Mouse (Mus musculus): Measurements from ENCODE around the gene Slc16a11.
A peak's percentile ranks its signal among the peaks of the same experiment; 100 is the strongest.
"Not testable (repeated sequence)": the region's sequence is repeated elsewhere in the genome, so short reads cannot be mapped to it uniquely, and the experiment has no call there.

Slc16a11 gene

DNA sequence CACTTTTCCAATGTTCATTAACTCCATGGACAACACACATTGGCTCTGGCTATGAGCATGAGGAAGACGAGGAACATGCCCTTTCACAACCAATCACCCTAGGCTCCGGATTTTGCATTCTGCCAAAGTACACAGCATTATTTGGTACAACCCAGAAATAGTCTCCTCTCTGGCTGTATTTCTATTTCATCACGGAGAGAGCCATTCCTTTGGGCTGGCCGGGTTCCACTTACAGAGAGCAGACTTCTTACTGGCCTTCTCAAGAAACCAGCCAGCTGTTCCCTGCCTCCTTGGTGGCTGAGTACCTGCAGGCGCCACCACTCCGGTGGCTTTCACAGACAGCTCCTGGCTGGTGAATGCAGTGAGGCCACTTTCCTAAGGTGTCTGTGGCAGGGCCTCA is at the start of gene Slc16a11:
Gene Slc16a11, plus strand, starts transcription at position 330 of the 400 bp plus-strand sequence.
- DNase-seq (ENCODE audit: low read depth, low spot score) = no peak

DNA sequence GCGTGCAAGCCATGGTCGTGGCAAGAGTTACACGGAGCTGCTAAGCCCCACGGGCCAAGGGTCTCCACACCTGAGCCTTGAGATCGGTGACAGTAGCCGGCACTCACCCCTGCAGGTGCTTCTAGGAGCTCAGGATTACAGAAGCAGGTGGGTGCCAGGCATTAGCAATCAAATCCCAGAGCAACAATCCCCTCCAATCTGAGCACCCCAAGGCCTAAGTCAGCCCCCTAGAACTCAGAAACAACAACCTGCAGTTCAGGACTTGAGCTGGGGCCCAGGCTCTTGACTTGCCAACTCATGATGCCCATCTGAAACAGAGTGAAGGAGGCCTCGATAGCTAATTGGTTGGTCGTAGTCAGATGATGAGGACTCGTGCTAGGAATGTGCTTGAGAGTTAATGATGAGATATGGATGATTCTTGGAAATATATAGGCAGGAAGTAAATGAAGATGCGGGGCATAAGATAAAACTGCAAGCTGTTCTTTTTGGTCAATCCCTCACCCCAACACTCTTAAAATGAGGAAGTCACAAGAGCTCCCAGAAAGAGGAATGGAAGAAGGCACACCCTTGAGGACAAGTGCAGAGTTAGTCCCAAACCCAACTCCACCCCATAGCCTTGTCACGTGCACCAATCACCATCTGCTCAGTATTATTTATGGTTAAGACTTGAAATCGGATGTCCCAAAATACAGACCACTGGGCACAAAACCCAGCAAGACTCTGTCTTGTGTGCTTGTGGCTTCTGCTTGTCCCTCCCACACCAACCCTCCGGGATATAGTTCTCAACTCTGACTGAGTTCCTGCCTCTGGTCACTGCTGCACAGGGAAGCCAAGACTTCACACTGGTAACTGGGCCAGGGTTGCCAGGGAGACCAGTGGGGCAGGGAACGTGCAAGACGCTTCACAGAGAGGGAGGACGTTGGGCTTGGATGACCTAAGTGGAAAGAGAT is 46.3 kb upstream of the Slc16a11 start:
- DNase-seq (ENCODE audit: low read depth, low spot score) = peak; percentile 15

- no peak for DNase-seq (ENCODE audit: low read depth, low spot score)
These were observed 44.4 kb upstream of the Slc16a11 start for GRCm38 (mm10) chr11:70168136-70168535.

GRCm38 (mm10) chr11:70169471-70169870 is 43.1 kb upstream of the Slc16a11 start:
- DNase-seq (ENCODE audit: low read depth, low spot score) = not testable (repeated sequence)

- DNase-seq (ENCODE audit: low read depth, low spot score) = no peak
These were observed 42.3 kb upstream of the Slc16a11 start for GRCm38 (mm10) chr11:70170291-70170690.

DNA sequence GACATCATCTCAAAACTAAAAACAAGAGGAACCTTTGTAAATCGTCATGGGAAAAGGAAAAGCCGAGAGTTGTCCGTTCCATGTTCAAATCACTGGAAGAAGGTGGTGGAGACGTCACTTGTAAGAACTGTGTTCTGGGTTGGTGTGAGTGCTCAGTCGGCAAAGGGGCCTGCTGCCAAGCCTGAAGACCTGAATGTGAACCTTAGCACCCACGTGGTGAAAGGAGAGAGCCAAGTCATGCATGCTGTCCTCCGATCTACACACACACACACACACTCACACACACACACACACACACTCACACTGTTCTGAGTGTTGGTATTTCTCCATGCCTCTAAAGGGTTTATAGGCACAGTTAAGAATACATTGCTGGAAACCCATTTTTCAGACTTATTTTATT is 41.4 kb upstream of the Slc16a11 start:
- DNase-seq (ENCODE audit: low read depth, low spot score) = no peak

DNA sequence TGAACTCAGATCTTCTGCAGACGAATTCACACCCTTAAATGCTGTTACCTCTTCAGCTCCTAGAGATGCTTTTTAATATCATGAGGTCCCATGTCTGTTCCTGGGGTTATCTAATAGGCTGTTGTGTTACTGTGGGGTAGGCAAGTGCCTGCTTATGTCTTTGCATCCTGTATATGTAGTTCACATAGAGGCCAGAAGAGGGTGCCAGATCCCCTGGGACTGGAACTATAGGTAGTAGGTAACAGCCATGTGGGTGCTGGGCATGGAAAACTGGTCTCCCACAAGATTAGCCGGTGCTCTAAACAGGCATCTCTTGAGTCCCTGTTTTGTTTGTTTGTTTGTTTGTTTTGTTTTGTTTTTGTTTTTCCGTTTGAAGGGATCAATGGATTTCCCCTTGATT is 40.7 kb upstream of the Slc16a11 start:
- peak; percentile 88 for DNase-seq (ENCODE audit: low read depth, low spot score)

DNA sequence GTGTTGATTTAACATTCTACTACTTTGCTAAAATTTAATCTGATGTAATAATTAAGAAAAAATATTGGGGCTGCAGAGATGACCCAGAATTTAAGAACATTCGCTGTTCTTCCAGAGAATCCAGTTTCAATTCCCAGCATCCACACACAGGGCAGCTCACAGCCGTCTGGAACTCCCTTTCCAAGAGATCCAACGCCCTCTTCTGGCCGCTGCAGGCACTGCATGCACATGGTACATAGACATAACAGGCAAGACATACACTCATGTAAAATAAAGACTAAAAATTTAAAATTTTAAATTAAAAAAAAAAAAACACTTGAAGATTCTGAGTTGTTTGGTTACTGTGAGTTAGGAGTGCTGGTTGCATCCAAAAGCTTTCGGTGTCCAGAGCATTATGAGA is 40.3 kb upstream of the Slc16a11 start:
- peak; percentile 88 for DNase-seq (ENCODE audit: low read depth, low spot score)

DNA sequence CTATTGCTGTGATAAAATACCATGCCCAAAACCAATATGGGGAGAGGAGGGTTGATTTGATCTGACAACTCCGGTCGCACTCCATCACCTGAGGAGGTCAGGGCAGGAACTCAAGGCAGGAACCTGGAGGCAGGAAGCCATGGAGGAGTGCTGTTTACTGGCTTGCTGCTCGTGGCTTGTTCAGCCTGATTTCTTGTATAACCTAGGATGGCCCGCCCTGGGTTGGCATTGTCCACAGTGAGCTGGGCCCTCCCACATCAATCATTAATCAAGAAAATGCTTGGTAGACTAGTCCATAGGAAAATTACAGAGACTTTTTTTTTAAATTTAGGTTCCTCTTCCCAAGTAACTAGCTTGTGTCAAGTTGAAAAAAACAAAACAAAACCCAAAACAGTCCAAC is 38.1 kb upstream of the Slc16a11 start:
- DNase-seq (ENCODE audit: low read depth, low spot score) = no peak

GRCm38 (mm10) chr11:70177647-70178046 is 34.9 kb upstream of the Slc16a11 start:
- DNase-seq (ENCODE audit: low read depth, low spot score) = peak; percentile 70

GRCm38 (mm10) chr11:70178311-70178710 is 34.2 kb upstream of the Slc16a11 start:
- no peak for DNase-seq (ENCODE audit: low read depth, low spot score)

GRCm38 (mm10) chr11:70178756-70179155 is 33.8 kb upstream of the Slc16a11 start:
- no peak for DNase-seq (ENCODE audit: low read depth, low spot score)

DNA sequence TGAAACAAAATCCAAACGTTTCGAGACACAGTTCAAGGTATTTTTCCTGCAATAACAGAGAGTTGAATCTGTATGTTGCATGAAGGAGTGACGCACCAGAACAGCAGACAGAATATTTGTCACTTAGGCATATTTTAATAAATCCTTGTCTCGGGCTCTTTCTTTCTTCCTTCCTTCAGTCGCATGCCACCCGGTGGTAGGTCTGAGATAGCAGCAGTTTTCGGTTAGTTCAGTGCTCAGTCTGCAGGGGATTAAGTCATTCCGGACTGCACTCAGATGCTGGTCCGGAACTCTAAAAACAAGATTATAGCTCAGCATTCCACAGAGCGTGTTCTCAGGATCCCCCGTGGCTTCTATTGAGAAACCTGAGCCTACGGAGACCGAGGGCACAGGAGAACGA is 33.2 kb upstream of the Slc16a11 start:
- DNase-seq (ENCODE audit: low read depth, low spot score) = peak; percentile 57

GRCm38 (mm10) chr11:70180496-70180895 is 32.1 kb upstream of the Slc16a11 start:
- no peak for DNase-seq (ENCODE audit: low read depth, low spot score)

DNA sequence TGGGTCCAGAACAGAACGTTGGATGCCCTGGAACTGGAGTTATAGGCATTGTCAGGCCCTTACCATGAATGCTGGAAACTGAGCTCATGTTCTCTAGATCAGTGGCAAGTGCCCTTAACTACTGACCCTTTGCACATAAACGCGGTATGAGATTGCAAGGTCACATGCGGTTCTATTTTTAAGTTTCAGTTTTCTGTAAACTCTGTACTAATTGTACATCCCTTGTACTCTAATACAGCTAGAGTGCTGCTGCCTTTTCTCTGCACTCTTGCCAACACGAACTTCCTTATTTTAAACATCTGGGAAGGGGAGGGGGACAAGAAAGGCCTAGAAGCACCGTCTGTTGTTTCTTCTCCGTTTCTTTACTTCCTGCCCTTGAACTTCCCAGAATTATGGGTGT is 27.4 kb upstream of the Slc16a11 start:
- no peak for DNase-seq (ENCODE audit: low read depth, low spot score)

GRCm38 (mm10) chr11:70189319-70190134 is 23.0 kb upstream of the Slc16a11 start:
- peak; percentile 51 for DNase-seq (ENCODE audit: low read depth, low spot score)

DNA sequence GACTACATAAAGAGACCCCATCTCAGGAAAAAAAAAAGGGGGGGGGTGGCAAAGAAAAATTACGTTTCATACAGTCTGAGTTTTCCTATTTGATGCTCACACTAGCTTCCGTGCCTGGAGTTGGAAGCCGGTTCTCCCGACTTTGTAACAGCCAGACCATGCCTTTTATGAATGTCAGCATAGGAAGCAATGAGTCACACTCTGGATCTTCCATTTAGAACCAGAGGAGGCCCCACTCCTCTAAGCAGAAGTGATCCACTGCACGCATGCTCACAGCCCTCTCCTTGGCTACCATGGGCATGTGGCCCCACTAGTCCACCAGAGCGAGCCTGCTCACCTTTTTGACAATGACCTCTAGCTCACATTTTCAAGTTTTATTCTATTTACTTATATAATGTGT is 21.4 kb upstream of the Slc16a11 start:
- no peak for DNase-seq (ENCODE audit: low read depth, low spot score)

DNA sequence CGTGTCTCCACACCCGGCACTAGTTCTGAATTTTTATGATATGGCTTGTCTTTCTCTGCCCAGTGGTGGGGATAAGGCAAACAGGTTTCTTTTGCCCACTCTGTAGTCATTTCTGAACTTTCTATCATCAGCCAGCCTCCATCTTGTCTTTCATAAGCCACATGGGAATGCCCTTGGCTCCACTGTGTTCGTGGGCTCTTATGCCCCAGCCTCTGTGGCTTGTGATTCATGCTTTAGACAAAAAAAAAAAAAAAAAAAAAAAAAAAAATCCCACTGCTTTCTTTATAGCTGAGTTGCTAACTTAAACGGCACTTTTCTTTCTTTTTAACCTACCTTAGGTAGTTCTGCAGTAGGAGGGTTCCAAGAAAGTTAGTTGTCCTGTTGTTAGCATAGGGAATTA is 20.4 kb upstream of the Slc16a11 start:
- no peak for DNase-seq (ENCODE audit: low read depth, low spot score)

DNA sequence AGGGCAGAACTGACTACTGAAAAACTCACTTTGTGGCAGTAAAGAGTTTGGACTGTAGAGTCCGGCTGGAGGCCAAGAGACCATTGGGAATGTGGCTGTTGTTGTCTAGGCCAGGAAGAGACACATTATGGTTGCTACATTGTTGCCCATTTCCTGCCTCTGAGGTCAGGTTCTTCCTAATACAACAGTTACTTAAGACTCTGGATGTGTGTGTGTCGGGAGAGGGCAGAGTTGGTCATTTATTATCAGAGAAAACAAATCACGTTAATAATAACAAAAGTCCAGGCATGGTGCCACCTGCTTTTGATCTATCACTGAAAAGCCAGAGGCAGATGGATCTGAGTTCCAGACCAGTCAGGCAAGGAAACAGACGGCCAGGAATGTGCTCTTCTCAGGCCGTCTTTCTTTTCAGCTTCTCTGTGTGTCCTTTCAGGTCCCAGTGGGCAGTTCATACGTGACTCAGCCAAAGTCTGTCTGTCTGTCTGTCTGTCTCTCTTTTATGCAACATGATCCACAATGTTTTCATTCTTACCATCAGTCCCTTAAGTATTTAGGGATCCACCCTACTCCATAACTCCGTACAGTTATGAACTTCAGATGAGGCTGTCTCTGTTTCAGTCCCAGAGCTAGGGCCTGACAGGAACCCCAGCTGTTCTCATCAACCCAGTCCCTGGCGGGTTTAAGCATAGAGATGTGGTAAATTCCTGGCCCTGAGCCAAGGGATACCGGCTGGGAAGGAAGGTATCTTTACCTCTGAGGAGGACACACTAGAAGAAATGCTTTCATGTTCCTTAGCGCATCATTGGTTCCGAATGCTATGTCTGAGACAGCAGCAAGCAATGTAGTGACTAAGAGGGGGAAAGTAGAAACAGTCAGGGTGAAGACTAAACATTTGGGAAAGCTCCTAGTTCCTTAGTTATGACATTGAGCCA is 18.9 kb upstream of the Slc16a11 start:
- no peak for DNase-seq (ENCODE audit: low read depth, low spot score)

GRCm38 (mm10) chr11:70198332-70198731 is 14.2 kb upstream of the Slc16a11 start:
- DNase-seq (ENCODE audit: low read depth, low spot score) = no peak

- DNase-seq (ENCODE audit: low read depth, low spot score) = no peak
These were observed 13.4 kb upstream of the Slc16a11 start for GRCm38 (mm10) chr11:70199107-70199506.

Data from R1 (cell line).